Mouse (Mus musculus): ENCODE results near the gene Gtf2h3. TPM values are rescaled to one million over a fixed set of nuclear protein-coding genes. Genes with fewer than 3 reads are reported as not detected.

Gtf2h3 gene
- polyA plus RNA-seq, 1 experiment from 2014 or later, result 34.1 TPM

DNA sequence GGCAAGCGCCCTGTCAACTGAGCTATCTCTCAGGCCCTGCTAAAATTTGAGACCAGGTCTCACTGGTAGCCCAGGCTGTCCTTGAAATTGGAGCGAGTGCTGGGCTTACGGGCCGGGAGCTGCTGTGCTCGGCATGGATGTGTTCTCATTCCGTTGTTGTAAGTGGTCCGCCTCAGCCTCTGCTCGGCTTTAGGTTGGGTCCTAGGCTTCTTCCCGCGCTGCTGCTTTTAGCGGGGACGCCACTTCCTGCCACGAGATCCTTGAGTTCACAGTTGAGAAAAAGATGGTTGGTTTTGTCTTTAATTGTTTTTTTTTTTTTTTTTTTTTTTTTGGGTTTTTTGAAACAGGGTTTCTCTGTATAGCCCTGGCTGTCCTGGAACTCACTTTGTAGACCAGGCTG, 58.9 kb downstream of the Gtf2h3 start:
- Histone ChIP-seq H3K27ac (replicated peaks in 1 of 2; ENCODE audit: control insufficient read depth in 1 of 2, insufficient read depth in 1 of 2, low read depth in 2 of 2, low read length in 2 of 2) (no peak overlapping the region), H3K4me3 (ENCODE audit: control insufficient read depth in 1 of 2, insufficient read depth in 1 of 2, low read depth in 1 of 2, low read length in 2 of 2) (no peak overlapping the region), H3K27me3 (ENCODE audit: control insufficient read depth, insufficient read depth, low read length) (no peaks in the 10 kb centered on the region), H3K4me2 (ENCODE audit: low read length) (no peak overlapping the region), H3K36me3 (ENCODE audit: control insufficient read depth, insufficient read depth, low read length) (peaks cover 95% of the 10 kb centered on the region), H3K4me1 (ENCODE audit: control insufficient read depth in 2 of 2, insufficient read depth in 2 of 2, low read length in 2 of 2) (no peaks in the 10 kb centered on the region), H3K9ac (ENCODE audit: low read length) (no peak overlapping the region), H3K9me3 (ENCODE audit: control insufficient read depth, low read length) (no peaks in the 10 kb centered on the region)
- 96% methylated on average over 13 of the region's 13 CpGs for WGBS
- ATAC-seq (ENCODE audit: insufficient number of reproducible peaks, insufficient read depth, low FRiP score, low read depth), result no peak

Other genes starting within 250 kb of the Gtf2h3 start
- gene Cdk2ap1, start 216.1 kb upstream of the Gtf2h3 start, polyA plus RNA-seq (2014; fragmentation: Nextera tagmentation; extraction: Ambion mirVana), result 133 and 135 TPM in 2 replicates
- 67.3 and 68.1 TPM in 2 replicates for gene Sbno1, start 153.1 kb upstream of the Gtf2h3 start, polyA plus RNA-seq (2014; fragmentation: Nextera tagmentation; extraction: Ambion mirVana)
- gene Kmt5a, start 139.2 kb upstream of the Gtf2h3 start, polyA plus RNA-seq (2014; fragmentation: Nextera tagmentation; extraction: Ambion mirVana), result 86.6 and 87.8 TPM in 2 replicates
- 14.0 and 17.1 TPM in 2 replicates for gene Rilpl2, start 100.8 kb upstream of the Gtf2h3 start, polyA plus RNA-seq (2014; fragmentation: Nextera tagmentation; extraction: Ambion mirVana)
- 9.6 and 11.5 TPM in 2 replicates for gene Snrnp35, start 96.0 kb upstream of the Gtf2h3 start, polyA plus RNA-seq (2014; fragmentation: Nextera tagmentation; extraction: Ambion mirVana)
- gene Rilpl1, start 47.7 kb upstream of the Gtf2h3 start, polyA plus RNA-seq (2014; fragmentation: Nextera tagmentation; extraction: Ambion mirVana), result 27.2 and 28.3 TPM in 2 replicates
- gene Tmed2, start 38.4 kb upstream of the Gtf2h3 start, polyA plus RNA-seq (2014; fragmentation: Nextera tagmentation; extraction: Ambion mirVana), result 437 and 446 TPM in 2 replicates
- gene Ddx55, start 26.3 kb upstream of the Gtf2h3 start, polyA plus RNA-seq (2014; fragmentation: Nextera tagmentation; extraction: Ambion mirVana), result 6.5 and 8.3 TPM in 2 replicates
- 57.6 and 60.4 TPM in 2 replicates for gene Eif2b1, start within 50 bp of the Gtf2h3 start, polyA plus RNA-seq (2014; fragmentation: Nextera tagmentation; extraction: Ambion mirVana)
- 32.4 and 35.9 TPM in 2 replicates for gene Atp6v0a2, start 49.4 kb downstream of the Gtf2h3 start, polyA plus RNA-seq (2014; fragmentation: Nextera tagmentation; extraction: Ambion mirVana)
- 0.03 and 0.04 TPM in 2 replicates for gene Dnah10, start 145.9 kb downstream of the Gtf2h3 start, polyA plus RNA-seq (2014; fragmentation: Nextera tagmentation; extraction: Ambion mirVana)

Measured in heart, embryonic 14.5 days (tissue).